Mouse (Mus musculus) spleen, adult 2 months (tissue): ENCODE data around the gene Cxcl16.

ENCODE experiments used
- CTCF ChIP-seq: fragments of 200-500 bp; IDR thresholded peaks from 2 replicates; pipeline ENCODE4 v1.5.1; 2011; ENCODE audit warnings: mild to moderate bottlenecking, inconsistent platforms; ENCODE audit not compliant: insufficient read depth, insufficient read length, insufficient replicate concordance; ENCODE audit errors: extremely low read depth
- POLR2A ChIP-seq: fragments of 200-500 bp; IDR thresholded peaks from 2 replicates; pipeline ENCODE4 v1.6.1; 2011; ENCODE audit warnings: low read depth, low read length, inconsistent platforms

DNA sequence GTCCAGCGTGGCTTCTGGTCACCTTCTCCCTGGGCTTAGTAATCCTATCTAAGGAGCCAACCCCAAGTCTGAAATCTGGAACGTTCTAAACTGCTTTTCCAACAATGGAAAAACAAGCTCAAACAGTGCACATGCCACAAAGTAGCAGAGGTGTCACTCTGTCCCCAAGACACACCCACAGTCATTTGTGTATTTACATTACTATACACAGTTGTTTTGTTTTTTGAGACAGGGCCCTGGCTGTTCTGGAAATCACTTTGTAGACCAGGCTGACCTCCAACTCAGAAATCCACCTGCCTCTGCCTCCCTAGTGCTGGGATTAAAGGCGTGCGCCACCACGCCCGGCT, 49.5 kb downstream of the Cxcl16 start:
- TF ChIP-seq POLR2A (no peak), CTCF (no peak)
